Mouse (Mus musculus) kidney, embryonic 14.5 days (tissue): Measurements from ENCODE around the gene Errfi1. TPM values are rescaled to one million over a fixed set of nuclear protein-coding genes. Genes with fewer than 3 reads are reported as not detected.

Experiments
- ATAC-seq: fragments of 200-750 bp; cut with Nextera tagmentation; 2 replicates; pipeline ENCODE4 v1.8.0; 2017; ENCODE audit warnings: moderate number of reproducible peaks, mild to moderate bottlenecking, moderate TSS enrichment, moderate library complexity; ENCODE audit not compliant: low FRiP score, low TSS enrichment
- H3K27ac ChIP-seq: fragments of 300-500 bp; sonication (generic); 2 replicates; pipeline ENCODE4 v1.5.1; 2014; ENCODE audit warnings: low read depth, mild to moderate bottlenecking, low read length, moderate library complexity, mixed read lengths
- H3K27me3 ChIP-seq: fragments of 300-500 bp; sonication (generic); 2 replicates; pipeline ENCODE4 v1.6.1; 2014; ENCODE audit warnings: mild to moderate bottlenecking, low read length; ENCODE audit not compliant: control insufficient read depth, insufficient read depth
- H3K36me3 ChIP-seq: fragments of 300-500 bp; sonication (generic); 2 replicates; pipeline ENCODE4 v1.6.1; 2014; ENCODE audit warnings: low read length, mixed read lengths; ENCODE audit not compliant: control insufficient read depth, insufficient read depth
- H3K4me1 ChIP-seq: fragments of 300-500 bp; sonication (generic); 2 replicates; pipeline ENCODE4 v1.6.1; 2014; ENCODE audit warnings: low read length, mixed read lengths; ENCODE audit not compliant: control insufficient read depth, insufficient read depth
- H3K4me2 ChIP-seq: fragments of 300-500 bp; sonication (generic); replicated peaks from 2 replicates; pipeline ENCODE4 v1.6.1; 2014; ENCODE audit warnings: low read depth, mild to moderate bottlenecking, low read length
- H3K4me3 ChIP-seq: fragments of 300-500 bp; sonication (generic); 2 replicates; pipeline ENCODE4 v1.5.1; 2014; ENCODE audit warnings: mild to moderate bottlenecking, low read length
- H3K9ac ChIP-seq: fragments of 300-500 bp; sonication (generic); 2 replicates; pipeline ENCODE4 v1.6.1; 2014; ENCODE audit warnings: low read depth, mild to moderate bottlenecking, low read length, moderate library complexity
- H3K9me3 ChIP-seq: fragments of 300-500 bp; sonication (generic); 2 replicates; pipeline ENCODE4 v1.6.1; 2016; ENCODE audit warnings: low read length; ENCODE audit not compliant: control insufficient read depth
- WGBS: fragments of 180-500 bp; shearing (Covaris S2); extraction: QIAGEN DNeasy Blood & Tissue Kit; methylation state at CpG from one replicate; pipeline ENCODE4 v1.1.7; 2014; 5-methylcytosine and 5-hydroxymethylcytosine counted together
- polyA plus RNA-seq: library from polyadenylated mRNA; unstranded; fragments of >200 nt; fragmentation: Nextera tagmentation; extraction: Ambion mirVana; gene quantifications from 2 replicates; pipeline ENCODE4 v1.2.1, GENCODE M21; 2014

Gene Errfi1
- polyA plus RNA-seq, 1 experiment from 2014 or later, result 34.3 TPM

GRCm38 (mm10) chr4:150855346-150855745, 1.6 kb downstream of the Errfi1 start:
- peak; percentile 73; the same call in 1 of the 2 replicates for ATAC-seq
- peak overlapping the region; percentile 93 for H3K9ac ChIP-seq
- H3K9me3 ChIP-seq, result no peaks in the 10 kb centered on the region
- no peaks in the 10 kb centered on the region for H3K36me3 ChIP-seq
- no peaks in the 10 kb centered on the region for H3K27me3 ChIP-seq
- peak overlapping the region; percentile 97 for H3K27ac ChIP-seq
- WGBS, result under 1% methylated on average over 43 of the region's 43 CpGs
- H3K4me3 ChIP-seq, result peak overlapping the region; percentile 75
- peak overlapping the region; percentile 49 for H3K4me2 ChIP-seq
- H3K4me1 ChIP-seq, result peaks cover 9% of the 10 kb centered on the region

- Histone ChIP-seq H3K9me3 (no peaks in the 10 kb centered on the region), H3K9ac (no peak overlapping the region), H3K4me2 (no peak overlapping the region), H3K27me3 (no peaks in the 10 kb centered on the region), H3K4me1 (peaks cover 4% of the 10 kb centered on the region; the same call in 1 of the 2 replicates), H3K36me3 (peaks cover 2% of the 10 kb centered on the region; the same call in 1 of the 2 replicates), H3K4me3 (no peak overlapping the region), H3K27ac (no peak overlapping the region)
- 68% methylated on average over 4 of the region's 4 CpGs for WGBS
- ATAC-seq, result no peak
These were observed 6.8 kb downstream of the Errfi1 start for GRCm38 (mm10) chr4:150860526-150860925.

GRCm38 (mm10) chr4:150861161-150861560, 7.4 kb downstream of the Errfi1 start:
- H3K36me3 ChIP-seq, result peaks cover 8% of the 10 kb centered on the region; the same call in 1 of the 2 replicates
- no peaks in the 10 kb centered on the region for H3K27me3 ChIP-seq
- WGBS, result 85% methylated on average over 2 of the region's 2 CpGs
- no peak overlapping the region for H3K4me3 ChIP-seq
- peaks cover 4% of the 10 kb centered on the region; the same call in 1 of the 2 replicates for H3K4me1 ChIP-seq
- H3K27ac ChIP-seq, result no peak overlapping the region
- H3K9ac ChIP-seq, result no peak overlapping the region
- no peaks in the 10 kb centered on the region for H3K9me3 ChIP-seq
- no peak for ATAC-seq
- no peak overlapping the region for H3K4me2 ChIP-seq

GRCm38 (mm10) chr4:150862626-150863375, 9.1 kb downstream of the Errfi1 start:
- no peaks in the 10 kb centered on the region for H3K9me3 ChIP-seq
- H3K36me3 ChIP-seq, result peaks cover 24% of the 10 kb centered on the region; the same call in 1 of the 2 replicates
- 62% methylated on average over 8 of the region's 8 CpGs for WGBS

GRCm38 (mm10) chr4:150865371-150865770, 11.7 kb downstream of the Errfi1 start:
- no peaks in the 10 kb centered on the region for H3K9me3 ChIP-seq
- no peaks in the 10 kb centered on the region for H3K27me3 ChIP-seq
- H3K27ac ChIP-seq, result no peak overlapping the region

More at GRCm38 (mm10) chr4:150862626-150863375, 9.1 kb downstream of the Errfi1 start:
- H3K27me3 ChIP-seq, result no peaks in the 10 kb centered on the region
- H3K4me3 ChIP-seq, result no peak overlapping the region
- no peak for ATAC-seq
- no peak overlapping the region for H3K4me2 ChIP-seq
- H3K9ac ChIP-seq, result no peak overlapping the region
- H3K27ac ChIP-seq, result no peak overlapping the region
- H3K4me1 ChIP-seq, result no peaks in the 10 kb centered on the region

GRCm38 (mm10) chr4:150866069-150866468, 12.3 kb downstream of the Errfi1 start:
- no peak overlapping the region for H3K4me2 ChIP-seq
- 89% methylated on average over 11 of the region's 11 CpGs for WGBS
- H3K27me3 ChIP-seq, result no peaks in the 10 kb centered on the region
- no peak for ATAC-seq
- H3K9ac ChIP-seq, result no peak overlapping the region
- no peak overlapping the region for H3K4me3 ChIP-seq
- no peak overlapping the region for H3K27ac ChIP-seq
- H3K4me1 ChIP-seq, result peaks cover 8% of the 10 kb centered on the region; the same call in 1 of the 2 replicates
- peaks cover 30% of the 10 kb centered on the region; the same call in 1 of the 2 replicates for H3K36me3 ChIP-seq
- no peaks in the 10 kb centered on the region for H3K9me3 ChIP-seq

More at GRCm38 (mm10) chr4:150865371-150865770, 11.7 kb downstream of the Errfi1 start:
- peaks cover 5% of the 10 kb centered on the region; the same call in 1 of the 2 replicates for H3K4me1 ChIP-seq
- H3K4me2 ChIP-seq, result no peak overlapping the region
- peaks cover 30% of the 10 kb centered on the region; the same call in 1 of the 2 replicates for H3K36me3 ChIP-seq
- no peak overlapping the region for H3K9ac ChIP-seq
- ATAC-seq, result no peak
- H3K4me3 ChIP-seq, result no peak overlapping the region

GRCm38 (mm10) chr4:150866494-150866893, 12.8 kb downstream of the Errfi1 start:
- no peak overlapping the region for H3K27ac ChIP-seq
- peaks cover 11% of the 10 kb centered on the region; the same call in 1 of the 2 replicates for H3K4me1 ChIP-seq
- H3K36me3 ChIP-seq, result peaks cover 30% of the 10 kb centered on the region; the same call in 1 of the 2 replicates
- H3K27me3 ChIP-seq, result no peaks in the 10 kb centered on the region
- no peak overlapping the region for H3K9ac ChIP-seq
- H3K4me2 ChIP-seq, result no peak overlapping the region
- WGBS, result 90% methylated on average over 12 of the region's 12 CpGs
- no peak overlapping the region for H3K4me3 ChIP-seq
- no peaks in the 10 kb centered on the region for H3K9me3 ChIP-seq
- no peak for ATAC-seq

- no peak overlapping the region for H3K4me3 ChIP-seq
- peaks cover 21% of the 10 kb centered on the region; the same call in 1 of the 2 replicates for H3K4me1 ChIP-seq
- ATAC-seq, result no peak
- H3K27ac ChIP-seq, result no peak overlapping the region
- no peak overlapping the region for H3K9ac ChIP-seq
- peaks cover 30% of the 10 kb centered on the region; the same call in 1 of the 2 replicates for H3K36me3 ChIP-seq
- WGBS, result 76% methylated on average over 6 of the region's 6 CpGs
- H3K9me3 ChIP-seq, result no peaks in the 10 kb centered on the region
- no peaks in the 10 kb centered on the region for H3K27me3 ChIP-seq
- no peak overlapping the region for H3K4me2 ChIP-seq
These were observed 14.4 kb downstream of the Errfi1 start for GRCm38 (mm10) chr4:150868161-150868560.

GRCm38 (mm10) chr4:150868859-150869258, 15.1 kb downstream of the Errfi1 start:
- Histone ChIP-seq H3K9me3 (no peaks in the 10 kb centered on the region), H3K27ac (no peak overlapping the region), H3K27me3 (no peaks in the 10 kb centered on the region), H3K36me3 (peaks cover 30% of the 10 kb centered on the region; the same call in 1 of the 2 replicates), H3K9ac (no peak overlapping the region), H3K4me2 (no peak overlapping the region), H3K4me1 (peaks cover 21% of the 10 kb centered on the region; the same call in 1 of the 2 replicates), H3K4me3 (no peak overlapping the region)
- WGBS, result 78% methylated on average over 2 of the region's 2 CpGs
- ATAC-seq, result no peak
